Mouse (Mus musculus) right cerebral cortex, postnatal 4 days (tissue): ENCODE measurements around the gene Vwa5b2.

Experiments used
- DNase-seq: peaks from one replicate; pipeline ENCODE4 v3.0.0-alpha.2; 2022

Vwa5b2 gene

GRCm38 (mm10) chr16:20611357-20612227 is 22.3 kb downstream of the Vwa5b2 start, which contains the start of the genes Eef1akmt4, Gm49333 and Alg3:
Eef1akmt4 (plus strand) TSS chr16:20611593.
Gm49333 (plus strand) TSS chr16:20611610.
Alg3 (minus strand) TSS chr16:20611735.
- DNase-seq, result peak; percentile 67

- peak; percentile 42 for DNase-seq
These were observed 30.5 kb downstream of the Vwa5b2 start for GRCm38 (mm10) chr16:20619541-20620398.

- no peak for DNase-seq
These were observed 31.1 kb downstream of the Vwa5b2 start for GRCm38 (mm10) chr16:20620399-20620735.

GRCm38 (mm10) chr16:20620751-20621190 is 31.5 kb downstream of the Vwa5b2 start:
- peak; percentile 56 for DNase-seq

- DNase-seq, result peak; percentile 69
These were observed 32.1 kb downstream of the Vwa5b2 start, which contains the start of gene Camk2n2 for GRCm38 (mm10) chr16:20621191-20621990. Camk2n2 (minus strand) TSS chr16:20621287.

- peak; percentile 66 for DNase-seq
These were observed 32.9 kb downstream of the Vwa5b2 start for GRCm38 (mm10) chr16:20621991-20622685.

GRCm38 (mm10) chr16:20623211-20623610 is 33.9 kb downstream of the Vwa5b2 start:
- DNase-seq, result no peak

- no peak for DNase-seq
These were observed 39.7 kb downstream of the Vwa5b2 start for GRCm38 (mm10) chr16:20628871-20629391.

- peak; percentile 60 for DNase-seq
These were observed 40.7 kb downstream of the Vwa5b2 start, which contains the start of gene Ece2 for GRCm38 (mm10) chr16:20629731-20630634. Ece2 (plus strand) TSS chr16:20629828.

- DNase-seq, result no peak
These were observed 48.1 kb downstream of the Vwa5b2 start for GRCm38 (mm10) chr16:20637410-20637809.

- DNase-seq, result peak; percentile 77
These were observed 49.1 kb downstream of the Vwa5b2 start for GRCm38 (mm10) chr16:20638367-20638766.

GRCm38 (mm10) chr16:20642161-20642560 is 52.9 kb downstream of the Vwa5b2 start:
- DNase-seq, result peak; percentile 90

GRCm38 (mm10) chr16:20643911-20644310 is 54.6 kb downstream of the Vwa5b2 start:
- no peak for DNase-seq

- peak; percentile 98 for DNase-seq
These were observed 62.0 kb downstream of the Vwa5b2 start, which contains the start of gene Psmd2 for GRCm38 (mm10) chr16:20651076-20651946. Psmd2 (plus strand) TSS chr16:20651652.

GRCm38 (mm10) chr16:20651947-20652310 is 62.7 kb downstream of the Vwa5b2 start:
- no peak for DNase-seq

- DNase-seq, result no peak
These were observed 64.0 kb downstream of the Vwa5b2 start for GRCm38 (mm10) chr16:20653315-20653714.
